7 mouse cellular contexts compared by ENCODE assay signal in genomic region chr10:111099812-111100464, GRCm38 (mm10).
DNase-seq lines count a peak whose midpoint lies in the region; ATAC-seq and TF ChIP-seq lines count a peak whose summit lies in the region.

No protein-coding gene starts in this region.

- intact Hi-C loops in left cerebral cortex, adult 2 months (cut with DNase I) = loop anchor here (1.0 to 5.0 kb wide), 5 partner anchors 68 to 305 kb away; partner anchors contain the start of gene Zdhhc17

- H3K4me2 ChIP-seq in midbrain, embryonic 12.5 days (replicated peaks) = no peak overlapping the region

- WGBS in midbrain, embryonic 12.5 days = 45% methylated on average over 7 of the region's 7 CpGs

- no peaks in the 10 kb centered on the region for H3K9me3 ChIP-seq in midbrain, embryonic 12.5 days

- TF ChIP-seq CTCF in left cerebral cortex, adult 2 months (IDR thresholded peaks at IDR 0.05) = peak; percentile 94

- H3K9ac ChIP-seq in midbrain, embryonic 12.5 days (replicated peaks) = no peak overlapping the region

- H3K4me1 ChIP-seq in midbrain, embryonic 12.5 days = peaks cover 15% of the 10 kb centered on the region

- H3K36me3 ChIP-seq in midbrain, embryonic 12.5 days = no peaks in the 10 kb centered on the region

- peak; percentile 54 for ATAC-seq in activated CD4-positive, CD25-positive, alpha-beta regulatory T cell, adult 4 months
- ATAC-seq in midbrain, embryonic 12.5 days (ENCODE audit: low FRiP score, low read depth) = peak; percentile 60

- H3K27me3 ChIP-seq in midbrain, embryonic 12.5 days = no peaks in the 10 kb centered on the region

- H3K27ac ChIP-seq in left cerebral cortex, adult 2 months = peak overlapping the region; percentile 64
- H3K27ac ChIP-seq in midbrain, embryonic 12.5 days (replicated peaks) = 0 out of 2 replicates have a peak overlapping the region, but pooled peaks have one; percentile 17

- peak overlapping the region; percentile 29; the same call in 1 of the 2 replicates for H3K4me3 ChIP-seq in left cerebral cortex, adult 2 months
- no peak overlapping the region for H3K4me3 ChIP-seq in midbrain, embryonic 12.5 days

- DNase-seq in cerebellum, adult 9-11 months = peak; percentile 66
- peak; percentile 31 to 67 for DNase-seq in frontal cortex, postnatal 25 days (ENCODE audit: low spot score in 2 of 2)
- DNase-seq in hindlimb bud, embryonic 11.5 days (ENCODE audit: extremely low spot score, low read depth, low spot score) = peak; percentile 81
- DNase-seq in left cerebral cortex, adult 2 months (ENCODE audit: extremely low spot score in 1 of 2, low spot score in 2 of 2) = peak; percentile 72 to 77
- peak; percentile 21 for DNase-seq in spleen, adult 12 weeks (ENCODE audit: low spot score)

Comparison
In these comparisons a context has a peak if more than half of its experiments do, and no peak if none do; other contexts are left out.
1. DNase-seq: peak in every context shown above with its lines; median percentile 81 in hindlimb bud, embryonic 11.5 days; 74 in left cerebral cortex, adult 2 months; 66 in cerebellum, adult 9-11 months; 49 in frontal cortex, postnatal 25 days; 21 in spleen, adult 12 weeks.